Mouse (Mus musculus) cerebellum, adult 9-10 months (tissue): Measurements from ENCODE around the gene Bsdc1.
A peak's percentile ranks its signal among the peaks of the same experiment; 100 is the strongest.

Experiments used
- DNase-seq: peaks from one replicate; pipeline ENCODE4 v3.0.0; 2022

Gene Bsdc1

GRCm38 (mm10) chr4:129490972-129491880 is 29.8 kb downstream of the Bsdc1 start, which contains the start of the genes Tssk3 and Fam229a:
Gene Tssk3, minus strand, starts transcription at chr4:129491022.
Gene Fam229a, plus strand, starts transcription at chr4:129491190.
- peak; percentile 59 for DNase-seq

- DNase-seq = no peak
These were observed 33.3 kb downstream of the Bsdc1 start for GRCm38 (mm10) chr4:129494681-129495080.

- no peak for DNase-seq
These were observed 34.5 kb downstream of the Bsdc1 start for GRCm38 (mm10) chr4:129495672-129496562.

DNA sequence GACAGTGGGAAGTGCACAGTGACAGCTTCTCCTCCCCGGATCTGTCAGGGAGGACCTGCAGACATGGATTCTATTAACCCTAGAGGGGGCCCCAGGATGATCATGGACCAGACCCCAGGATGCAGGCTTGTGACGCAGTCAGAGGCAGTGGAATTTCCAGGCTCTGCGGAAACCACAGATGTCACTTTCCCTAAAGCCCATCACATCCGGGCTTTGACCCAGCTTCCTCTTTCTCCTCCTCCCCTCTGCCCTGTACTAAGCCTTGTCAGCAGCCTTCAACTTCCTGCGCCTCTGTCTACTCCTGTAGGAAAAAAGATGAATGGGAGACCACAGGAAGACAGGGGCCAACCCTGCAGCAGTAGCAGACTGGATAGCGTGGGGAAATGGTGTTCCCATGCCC is 35.2 kb downstream of the Bsdc1 start:
- DNase-seq = no peak

DNA sequence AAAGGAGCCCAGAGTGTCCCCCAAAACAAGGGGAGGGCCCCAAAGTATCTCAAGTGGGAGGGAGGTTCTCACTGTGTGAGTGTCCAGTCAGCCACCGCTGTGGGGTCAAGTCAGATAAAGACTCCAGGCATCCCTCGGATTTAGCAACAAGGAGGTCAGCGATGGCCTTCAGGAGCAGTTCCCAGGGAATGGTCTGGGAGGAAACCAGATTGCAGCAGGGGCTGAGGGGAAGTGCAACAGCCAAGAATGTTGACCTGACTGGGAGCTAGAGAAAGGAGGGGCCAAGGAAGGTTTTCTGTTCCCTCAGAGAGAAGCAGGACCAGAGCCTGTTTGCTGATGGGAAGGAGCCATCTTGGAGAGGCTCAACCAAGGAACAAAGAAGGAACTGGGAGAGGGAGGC is 37.6 kb downstream of the Bsdc1 start:
- no peak for DNase-seq

- no peak for DNase-seq
These were observed 38.6 kb downstream of the Bsdc1 start for GRCm38 (mm10) chr4:129500017-129500416.

DNA sequence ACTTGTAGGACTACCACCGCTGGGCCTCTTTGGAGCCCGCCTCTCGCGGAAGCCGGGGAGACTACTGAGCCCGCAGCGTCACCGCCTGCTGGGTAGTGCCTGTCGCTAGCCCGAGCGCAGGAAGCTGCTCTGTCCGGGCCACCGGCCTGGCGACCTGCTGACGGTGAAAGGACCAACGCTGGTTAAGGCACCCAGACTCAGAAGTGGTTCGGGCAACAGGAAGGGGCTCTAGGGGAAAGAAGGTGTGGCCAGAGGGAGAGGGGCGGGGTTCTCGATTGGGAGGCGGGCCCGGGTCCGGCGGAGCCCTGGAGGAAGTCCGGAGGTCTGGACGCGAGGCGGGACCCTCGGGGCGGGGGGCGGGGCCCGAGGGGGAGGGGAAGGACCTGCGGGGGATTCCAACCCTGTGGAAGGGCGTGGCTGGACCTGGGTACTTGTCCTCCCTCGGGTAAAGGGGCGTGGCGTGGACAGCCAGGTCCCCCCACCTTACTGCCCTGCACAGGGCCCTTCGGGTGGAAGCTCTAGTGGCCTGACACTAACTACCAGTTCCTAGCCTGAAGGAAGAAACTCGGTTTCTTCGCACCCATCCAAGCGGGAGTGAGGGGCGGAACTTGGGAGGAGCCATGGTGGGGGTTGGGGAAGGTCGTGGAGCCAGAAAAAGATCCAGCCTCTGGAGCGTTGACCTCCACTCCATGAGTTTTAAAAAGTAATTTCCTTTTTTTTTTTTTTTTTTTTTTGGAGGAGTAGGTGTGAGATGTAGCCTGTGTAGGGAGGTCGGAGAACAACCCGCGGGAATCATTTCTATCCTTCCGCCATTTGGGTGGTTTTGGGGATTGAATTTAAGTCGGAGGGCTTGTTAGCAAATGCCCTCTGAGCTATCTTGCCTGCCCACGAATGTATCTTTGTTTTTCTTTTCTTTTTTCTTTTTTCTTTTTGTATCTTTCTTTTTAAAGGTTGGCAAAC is 39.5 kb downstream of the Bsdc1 start:
- peak; percentile 38 for DNase-seq

GRCm38 (mm10) chr4:129502327-129502888 is 41.0 kb downstream of the Bsdc1 start:
- no peak for DNase-seq

DNA sequence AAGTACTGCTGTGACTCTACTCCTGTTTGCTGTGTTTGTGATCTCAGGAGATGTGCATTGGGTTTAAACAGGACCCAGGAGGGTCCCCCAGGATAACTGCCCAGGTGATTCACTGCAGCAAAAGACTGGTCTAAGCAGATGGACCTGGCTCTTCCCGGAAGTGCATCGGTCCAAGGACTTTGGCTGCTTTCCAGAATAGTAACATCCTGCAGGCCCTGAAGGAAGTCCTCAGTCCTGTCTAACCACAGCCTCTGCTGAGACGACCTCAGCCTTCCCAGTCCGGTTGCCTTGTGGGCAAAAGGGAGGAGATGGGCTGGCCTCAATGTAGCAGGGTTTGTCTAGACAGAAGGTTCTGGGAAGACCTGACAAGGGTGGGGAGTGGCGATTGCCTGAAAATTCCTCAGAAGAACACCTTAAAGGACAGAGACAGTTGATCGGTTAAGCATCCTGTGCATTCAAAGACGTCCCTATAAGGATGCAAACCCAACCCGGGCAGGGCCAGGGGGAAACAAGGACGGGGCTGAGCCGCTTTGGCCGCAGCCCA is 41.6 kb downstream of the Bsdc1 start:
- DNase-seq = no peak

DNA sequence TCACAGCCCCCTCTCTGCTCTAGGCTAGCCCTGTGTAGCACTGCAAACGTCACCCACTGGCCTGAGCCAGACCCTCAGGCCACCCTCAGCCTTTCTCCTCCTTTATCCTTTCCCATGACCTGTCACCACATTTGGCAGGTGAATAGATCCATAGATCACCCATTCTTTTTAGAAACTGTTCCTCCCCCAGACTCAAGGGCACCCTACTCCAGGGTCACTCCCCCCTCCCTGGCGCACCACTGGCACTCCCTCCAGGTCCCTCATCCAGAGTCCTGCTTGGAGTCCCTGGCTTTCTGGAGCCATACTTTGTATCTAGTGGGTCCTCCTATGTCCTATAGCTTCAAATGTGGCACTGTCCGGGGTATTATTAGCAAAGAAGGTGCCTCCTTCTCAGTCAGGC is 44.1 kb downstream of the Bsdc1 start:
- DNase-seq = no peak

DNA sequence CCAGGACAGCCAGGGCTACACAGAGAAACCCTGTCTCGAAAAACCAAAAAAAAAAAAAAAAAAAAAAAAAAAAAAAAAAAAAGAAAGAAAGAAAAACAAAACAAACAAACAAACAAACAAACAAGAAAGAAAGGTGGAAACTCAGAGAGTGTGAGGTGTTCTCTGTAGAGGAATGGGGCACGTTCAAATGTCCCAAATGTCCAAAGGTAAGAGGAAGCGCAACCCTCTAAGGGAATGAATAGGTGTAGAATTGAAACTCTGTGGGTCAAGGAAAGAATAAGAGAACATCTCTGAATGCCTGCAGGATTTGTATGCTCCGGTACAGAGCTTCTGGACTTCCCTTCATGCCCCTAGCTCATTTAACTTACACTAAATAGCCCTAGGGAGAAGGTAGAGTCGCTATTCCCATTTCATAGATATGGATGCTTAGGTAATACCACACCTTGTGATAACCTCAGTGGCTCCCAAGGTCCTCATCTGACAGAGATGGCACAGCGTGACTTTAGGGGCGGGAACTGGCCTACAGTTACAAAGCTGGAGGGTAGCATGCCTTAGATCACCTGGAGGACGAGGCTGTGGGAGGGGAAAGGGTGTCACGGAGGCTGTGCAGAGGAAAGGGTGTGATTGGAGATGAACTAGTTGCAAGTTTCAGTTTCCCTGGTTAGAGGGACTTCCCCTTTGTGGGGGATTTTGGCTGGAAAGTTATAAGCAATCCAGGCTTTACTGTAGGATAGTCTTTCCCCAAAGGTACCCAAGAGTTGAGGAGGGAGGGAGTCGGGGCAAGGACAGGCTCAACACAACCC is 46.3 kb downstream of the Bsdc1 start:
- no peak for DNase-seq

DNA sequence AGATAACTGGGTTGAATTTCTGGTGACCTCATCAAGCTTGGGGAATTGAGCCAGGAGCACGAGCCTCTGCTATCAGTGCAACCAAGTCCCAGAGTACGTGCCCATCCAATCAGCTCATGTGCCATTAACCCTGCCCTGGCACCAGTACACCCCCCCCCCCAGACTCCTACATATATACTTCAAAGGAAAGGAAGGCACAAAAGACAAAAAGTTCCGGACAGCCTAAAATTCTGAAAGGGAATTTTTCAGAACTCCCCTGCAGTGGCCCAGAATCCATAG is 46.8 kb downstream of the Bsdc1 start:
- no peak for DNase-seq

DNA sequence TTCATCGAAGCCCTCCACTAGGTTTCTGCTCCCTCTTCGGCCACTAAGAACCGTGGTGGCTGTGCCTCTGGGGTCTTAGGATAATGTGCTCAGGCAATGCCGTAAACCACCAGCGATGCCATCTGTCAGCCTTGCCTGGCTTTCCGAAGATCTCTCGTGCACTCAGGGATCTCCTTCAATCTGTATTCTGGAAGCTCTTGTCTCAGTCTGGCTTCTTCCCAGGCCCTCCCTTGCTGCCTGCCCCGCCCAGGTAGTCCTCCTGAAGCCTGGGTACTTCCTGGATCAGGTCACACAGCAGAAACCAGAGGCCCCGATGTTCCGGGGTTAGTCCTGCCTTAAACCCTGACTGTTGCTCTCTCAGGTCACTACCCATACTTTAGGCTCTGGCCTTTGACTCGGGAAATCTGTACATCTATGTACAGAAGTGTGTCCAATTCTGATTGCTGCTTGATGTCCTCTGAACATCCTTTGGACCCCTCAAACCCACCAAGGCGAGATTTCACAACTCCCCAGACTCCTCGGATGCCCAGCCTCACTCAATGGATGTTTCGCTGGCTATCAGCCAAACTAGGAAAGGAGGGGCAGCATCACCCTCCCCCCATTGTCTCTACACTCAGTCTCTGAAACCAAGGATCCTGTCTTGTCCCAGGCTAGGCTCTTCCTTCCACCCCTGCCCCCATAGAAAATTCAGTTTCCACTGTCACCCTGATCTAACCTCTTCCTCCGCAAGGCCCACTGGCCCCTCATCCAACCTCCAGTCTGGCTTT is 47.6 kb downstream of the Bsdc1 start:
- DNase-seq = no peak

GRCm38 (mm10) chr4:129509650-129510049 is 48.3 kb downstream of the Bsdc1 start:
- no peak for DNase-seq

DNA sequence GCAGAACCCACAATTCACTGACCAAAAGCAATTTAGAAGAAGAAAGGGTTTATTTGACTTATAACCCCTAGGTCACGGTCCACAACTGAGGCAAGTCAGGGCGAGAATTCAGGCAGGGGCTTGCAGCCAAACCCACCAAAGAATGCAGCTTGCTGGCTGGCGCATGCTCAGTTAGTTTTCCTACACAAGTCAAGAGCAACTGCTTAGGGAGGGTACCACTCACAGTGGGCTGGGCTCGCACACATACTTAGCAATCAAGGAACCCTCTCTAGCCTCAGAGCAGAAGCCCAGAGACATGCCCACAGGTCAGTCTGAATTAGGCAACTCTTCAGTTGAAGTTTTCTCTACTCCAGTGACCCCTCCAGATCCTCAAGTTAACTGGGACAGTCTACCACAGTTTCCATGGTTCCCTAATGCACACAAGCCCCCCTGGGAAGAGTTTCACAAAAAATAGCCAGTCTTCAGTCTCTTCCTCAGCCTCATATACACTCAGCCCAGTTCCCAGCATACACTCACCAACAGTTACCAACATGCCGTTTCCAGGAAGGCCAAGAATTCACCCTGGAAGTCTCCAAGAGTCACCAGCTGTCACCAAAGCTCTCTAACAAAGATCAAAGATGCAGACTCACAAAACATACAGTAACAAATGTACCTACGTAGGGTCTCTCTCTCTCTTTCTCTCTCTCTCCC is 49.5 kb downstream of the Bsdc1 start:
- DNase-seq = no peak

DNA sequence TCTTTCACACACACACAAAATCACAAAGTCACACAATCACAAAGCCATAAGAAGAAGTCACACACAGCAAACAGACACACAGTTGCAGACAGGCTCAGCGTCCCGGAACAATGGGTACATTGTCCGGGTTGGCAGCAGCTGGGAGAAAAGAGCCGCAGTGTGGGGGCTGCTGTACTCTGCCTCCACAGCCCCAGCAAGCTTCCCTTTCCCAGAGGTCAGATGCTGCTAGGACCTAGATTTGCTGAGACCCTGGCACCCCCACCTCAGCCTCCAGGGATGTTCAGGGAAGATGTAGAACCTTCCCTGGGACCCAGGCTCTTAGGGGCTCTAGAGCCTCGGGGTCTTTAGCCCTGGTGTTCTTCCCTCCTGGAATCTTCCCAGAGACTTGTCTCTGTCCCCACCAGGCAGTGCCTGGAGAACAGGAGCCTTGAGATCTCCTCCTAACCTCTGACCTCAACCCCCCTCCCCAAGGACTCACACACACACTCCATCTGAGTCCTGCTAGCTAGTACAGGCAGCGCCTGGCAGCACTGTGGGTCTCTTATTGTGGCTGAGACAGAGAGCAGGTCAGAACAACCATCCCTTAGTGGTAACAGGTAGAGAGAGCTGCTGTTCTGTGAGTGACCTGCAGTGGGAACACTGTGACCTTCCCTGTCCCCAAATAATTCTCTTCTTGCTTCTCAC is 50.2 kb downstream of the Bsdc1 start:
- DNase-seq = no peak

DNA sequence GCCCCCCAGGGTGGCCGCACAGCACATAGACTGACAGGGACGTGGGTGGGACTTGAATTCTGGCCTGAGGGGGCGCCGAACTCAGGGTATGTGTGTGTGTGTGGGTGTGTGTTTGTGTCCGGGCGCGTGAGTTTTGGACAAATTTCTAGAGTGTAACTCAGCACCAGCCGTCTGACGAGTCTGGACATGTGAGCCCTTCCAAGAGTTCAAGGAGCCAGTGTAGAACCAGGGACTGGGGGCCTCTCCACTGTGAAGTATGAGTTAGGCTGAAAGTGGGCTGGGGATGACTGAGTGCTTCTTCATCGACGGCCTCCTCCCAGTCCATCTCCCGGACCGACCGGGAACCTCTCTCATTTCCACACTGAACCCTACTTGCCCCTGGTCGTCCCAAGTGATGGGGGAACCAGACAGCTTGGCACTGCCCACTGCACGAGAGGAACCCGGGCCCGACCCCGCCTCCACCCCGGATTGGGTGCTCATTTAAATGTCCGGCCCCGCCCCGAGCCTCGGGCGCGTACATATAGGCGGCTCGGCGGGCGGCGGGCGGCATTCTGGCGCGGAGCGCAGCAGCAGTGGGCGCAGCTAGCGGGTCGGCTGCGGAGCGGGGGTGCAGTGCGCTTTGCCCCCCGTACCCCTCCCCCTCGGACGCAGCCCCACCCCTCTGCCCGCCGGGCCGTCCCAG is 51.8 kb downstream of the Bsdc1 start, which contains the start of gene Marcksl1:
TSS of gene Marcksl1 (plus strand) at position 496 of the 682 bp plus-strand sequence.
- no peak for DNase-seq

- no peak for DNase-seq
These were observed 52.5 kb downstream of the Bsdc1 start for GRCm38 (mm10) chr4:129513891-129514290.
